Mouse (Mus musculus) thymus, adult 2 months (tissue): ENCODE data around the gene Dgkk.

Experiments
- CTCF ChIP-seq: fragments of 200-500 bp; IDR thresholded peaks from 2 replicates; pipeline ENCODE4 v1.5.1; 2012; ENCODE audit warnings: mild to moderate bottlenecking, control low read depth, low read length, moderate library complexity, borderline replicate concordance; ENCODE audit not compliant: control insufficient read depth, poor library complexity, insufficient read depth; ENCODE audit errors: extremely low read depth
- POLR2A ChIP-seq: fragments of 200-500 bp; IDR thresholded peaks from 2 replicates; pipeline ENCODE4 v1.6.1; 2012; ENCODE audit warnings: mild to moderate bottlenecking, low read length, control low read depth, moderate library complexity; ENCODE audit not compliant: control insufficient read depth, poor library complexity, insufficient read depth; ENCODE audit errors: extremely low read depth

DNA sequence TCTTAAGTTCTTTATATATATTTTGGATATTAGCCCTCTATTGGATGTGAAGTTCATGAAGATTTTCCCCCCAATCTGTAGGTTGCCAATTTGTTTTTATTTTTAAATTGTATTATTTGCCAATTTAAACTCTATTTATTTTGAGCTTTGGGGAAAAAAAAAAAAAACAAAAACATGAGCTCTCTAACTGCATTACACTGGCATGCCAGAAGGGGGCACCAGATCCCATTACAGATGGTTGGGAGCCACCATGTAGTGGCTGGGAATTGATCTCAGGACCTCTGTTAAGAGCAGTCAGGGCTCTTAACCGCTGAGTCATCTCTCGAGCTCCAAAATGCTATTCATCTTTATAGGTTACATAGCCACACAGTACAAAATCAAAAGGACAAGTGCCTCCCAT, 131.9 kb downstream of the Dgkk start:
- TF ChIP-seq CTCF (no peak), POLR2A (no peak)
